Mouse (Mus musculus) heart, postnatal 10 days (tissue): ENCODE measurements at regions not wholly inside any gene's neighbourhood (a gene's known extent, or its start where the extent isn't known, plus 50 kb on each side); places are given as distances from the start of the nearest gene placed in this dataset.

Experiments
- DNase-seq, 2 experiments: peaks; one replicate each; pipeline ENCODE4 v3.0.0; 2021
- intact Hi-C: fragments of 180-260 bp; cut with DNase I; formaldehyde crosslinking; loops from one replicate; pipeline ENCODE4 v1.15.1; 2025
- microRNA-seq, 2 experiments: library from miRNA; unstranded; fragments of <30 nt; microRNA quantifications; one replicate each; pipeline ENCODE4 v1.2.0; 2022

- intact Hi-C loops, result no loop called here
- DNase-seq, result no peak
Measured at GRCm38 (mm10) chr12:110204246-110204989, 74.5 kb upstream of the Dio3 start.

- intact Hi-C loops, result no loop called here
- DNase-seq, result no peak
Measured at GRCm38 (mm10) chr12:110206271-110206670, 72.6 kb upstream of the Dio3 start.

- intact Hi-C loops, result no loop called here
- DNase-seq, result peak in 1 of 2 experiments; percentile 12
Measured at GRCm38 (mm10) chr12:110206812-110207211, 72.1 kb upstream of the Dio3 start.

GRCm38 (mm10) chr12:110207246-110207852, 71.5 kb upstream of the Dio3 start:
- DNase-seq, result no peak
- intact Hi-C loops, result no loop called here

GRCm38 (mm10) chr12:110212716-110213115, 66.2 kb upstream of the Dio3 start:
- DNase-seq, result no peak
- intact Hi-C loops, result no loop called here

GRCm38 (mm10) chr12:110214833-110215232, 64.0 kb upstream of the Dio3 start:
- DNase-seq, result no peak
- intact Hi-C loops, result no loop called here

GRCm38 (mm10) chr12:110215311-110215710, 63.6 kb upstream of the Dio3 start:
- DNase-seq, result no peak
- intact Hi-C loops, result no loop called here

- no peak for DNase-seq
- intact Hi-C loops, result no loop called here
Measured at GRCm38 (mm10) chr12:110219750-110220149, 59.1 kb upstream of the Dio3 start.

GRCm38 (mm10) chr12:110220516-110220915, 58.4 kb upstream of the Dio3 start:
- intact Hi-C loops, result no loop called here

GRCm38 (mm10) chr12:110221184-110221583, 57.7 kb upstream of the Dio3 start:
- intact Hi-C loops, result no loop called here
- no peak for DNase-seq

More at GRCm38 (mm10) chr12:110220516-110220915, 58.4 kb upstream of the Dio3 start:
- no peak for DNase-seq

GRCm38 (mm10) chr12:110221679-110222078, 57.2 kb upstream of the Dio3 start:
- DNase-seq, result no peak
- intact Hi-C loops, result no loop called here

- intact Hi-C loops, result no loop called here
- no peak for DNase-seq
Measured at GRCm38 (mm10) chr12:110224250-110224649, 54.6 kb upstream of the Dio3 start.

GRCm38 (mm10) chr12:110228011-110228411, 50.9 kb upstream of the Dio3 start:
- DNase-seq, result no peak
- intact Hi-C loops, result no loop called here

Small RNAs in the stretch of these regions (microRNA-seq; reads per million reads assigned to microRNA genes)
- gene Gm24321, result 0 reads per million in 2 experiments
- 0 reads per million in 2 experiments for gene Gm25252
- 0 reads per million in 2 experiments for gene Gm25750
- 0 to 0.24 reads per million in 2 experiments for gene Gm27379
- gene Gm44322, result 0 reads per million in 2 experiments
- gene Mir1193, result 60.8 to 68.9 reads per million in 2 experiments
- 0 to 0.35 reads per million in 2 experiments for gene Mir1197
- 195 to 272 reads per million in 2 experiments for gene Mir134
- 229 to 674 reads per million in 2 experiments for gene Mir154
- 0 reads per million in 2 experiments for gene Mir299a
- gene Mir299b, result 0 reads per million in 2 experiments
- 59.1 to 64.4 reads per million in 2 experiments for gene Mir300
- 7.8 to 11.5 reads per million in 2 experiments for gene Mir3072
- gene Mir323, result 26.8 to 33.7 reads per million in 2 experiments
- gene Mir329, result 83.2 to 105 reads per million in 2 experiments
- 198 to 235 reads per million in 2 experiments for gene Mir369
- 0 reads per million in 2 experiments for gene Mir376a
- gene Mir376b, result 13.2 to 18.0 reads per million in 2 experiments
- gene Mir376c, result 125 to 251 reads per million in 2 experiments
- gene Mir377, result 8.8 to 13.6 reads per million in 2 experiments
- 4,527 to 4,749 reads per million in 2 experiments for gene Mir379
- 0 reads per million in 2 experiments for gene Mir380
- gene Mir381, result 64.0 to 121 reads per million in 2 experiments
- 547 to 863 reads per million in 2 experiments for gene Mir382
- gene Mir409, result 0 reads per million in 2 experiments
- gene Mir410, result 4.7 to 18.4 reads per million in 2 experiments
- 3,299 to 3,811 reads per million in 2 experiments for gene Mir411
- gene Mir412, result 14.2 to 23.3 reads per million in 2 experiments
- 0 reads per million in 2 experiments for gene Mir453
- gene Mir485, result 57.3 to 119 reads per million in 2 experiments
- gene Mir487b, result 312 to 984 reads per million in 2 experiments
- 64.0 to 73.3 reads per million in 2 experiments for gene Mir494
- gene Mir495, result 16.0 to 17.1 reads per million in 2 experiments
- 38.4 to 49.0 reads per million in 2 experiments for gene Mir496a
- 0 reads per million in 2 experiments for gene Mir539
- gene Mir541, result 1,385 to 2,220 reads per million in 2 experiments
- gene Mir543, result 21.3 to 41.7 reads per million in 2 experiments
- gene Mir544, result 0 to 0.24 reads per million in 2 experiments
- 0 reads per million in 2 experiments for gene Mir654
- 9.5 to 18.8 reads per million in 2 experiments for gene Mir666
- 35.1 to 54.2 reads per million in 2 experiments for gene Mir667
- 59.2 to 81.0 reads per million in 2 experiments for gene Mir668
- gene Mir679, result 19.9 to 39.6 reads per million in 2 experiments
- gene Mir758, result 0.71 to 1.7 reads per million in 2 experiments
- 0 reads per million in 2 experiments for gene Mir882
